Mouse (Mus musculus) cerebellum, adult 9-11 months (tissue): ENCODE results near the gene Acbd5.

Experiments used
- DNase-seq: peaks from one replicate; pipeline ENCODE4 v3.0.0; 2022

Gene Acbd5

DNA sequence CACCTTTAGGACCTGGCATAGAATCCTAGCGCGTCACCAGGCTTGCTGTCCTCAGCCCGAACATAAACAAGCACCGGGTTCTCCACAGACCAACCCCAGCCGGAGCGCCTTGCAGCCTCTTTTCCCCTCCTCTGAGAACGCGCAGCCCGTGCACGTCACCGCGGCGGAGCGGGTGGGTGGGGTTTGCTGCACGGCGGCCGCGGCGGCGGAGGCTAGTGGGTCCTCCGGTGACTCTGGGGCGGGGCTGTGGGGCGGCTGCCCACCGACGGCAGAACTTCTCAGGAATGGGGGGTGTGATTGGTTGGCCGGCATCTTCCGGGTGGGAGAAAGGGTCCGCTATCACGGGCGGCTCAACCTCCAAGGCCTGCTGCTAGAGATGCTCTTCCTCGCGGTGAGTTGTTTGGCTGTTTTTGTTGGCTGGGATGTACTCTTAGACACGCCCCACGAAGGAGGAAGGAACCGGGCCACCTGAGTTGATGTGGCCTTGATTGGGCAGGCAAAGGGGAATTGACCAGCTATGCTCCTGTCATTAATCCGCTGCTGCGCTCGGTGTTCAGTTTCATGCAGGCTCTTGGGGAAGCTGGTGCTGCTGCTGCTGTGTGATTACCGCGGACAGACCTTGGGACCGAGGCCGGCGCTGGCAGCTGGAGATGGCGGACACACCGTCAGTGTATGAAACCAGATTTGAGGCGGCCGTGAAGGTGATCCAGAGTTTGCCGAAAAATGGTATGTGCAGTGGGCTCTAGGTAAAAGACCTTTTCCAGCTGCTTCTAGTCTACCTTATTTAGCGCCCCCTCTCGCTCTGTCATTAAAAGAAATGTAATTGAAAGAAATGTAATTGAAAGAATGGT, 1.2 kb downstream of the Acbd5 start:
- DNase-seq, result peak; percentile 96

DNA sequence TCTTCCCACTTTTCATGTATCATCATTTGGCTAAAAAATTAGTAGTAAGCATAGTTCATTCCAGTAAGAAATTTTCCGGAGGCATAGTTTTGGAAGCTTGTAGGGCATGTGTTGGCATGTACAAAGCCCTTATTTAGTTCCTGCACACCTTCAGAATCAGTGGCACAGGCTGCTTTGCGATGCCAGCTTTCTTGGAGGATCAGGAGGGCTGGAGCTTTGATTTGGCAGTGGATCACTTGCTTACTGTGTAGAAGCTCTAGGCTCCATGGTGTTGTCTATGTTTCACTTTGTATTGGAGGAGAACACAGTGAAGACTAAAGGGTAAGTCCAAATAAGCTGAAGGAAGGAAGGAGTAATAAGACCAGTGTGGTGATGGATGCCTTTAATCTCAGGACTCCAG, 2.5 kb downstream of the Acbd5 start:
- peak; percentile 17 for DNase-seq

DNA sequence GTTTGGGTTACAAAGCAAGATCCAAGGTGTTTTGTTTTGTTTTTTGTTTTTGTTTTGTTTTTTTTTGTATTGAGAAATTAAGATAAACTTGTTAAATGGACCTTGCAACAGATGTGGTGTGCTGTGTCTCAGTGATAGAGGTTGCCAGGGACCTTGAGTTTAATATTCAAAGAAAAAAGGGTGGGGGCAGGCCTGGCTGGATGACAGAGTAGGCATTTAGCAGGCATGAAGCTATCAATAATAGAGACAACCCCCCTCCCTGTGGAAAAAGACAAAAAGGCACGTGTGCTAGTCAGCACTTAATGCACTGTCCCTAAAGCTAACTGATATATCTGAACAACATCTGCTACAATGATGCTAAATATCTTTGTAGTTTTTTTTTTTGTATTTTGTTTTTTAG, 3.4 kb downstream of the Acbd5 start:
- DNase-seq, result no peak

DNA sequence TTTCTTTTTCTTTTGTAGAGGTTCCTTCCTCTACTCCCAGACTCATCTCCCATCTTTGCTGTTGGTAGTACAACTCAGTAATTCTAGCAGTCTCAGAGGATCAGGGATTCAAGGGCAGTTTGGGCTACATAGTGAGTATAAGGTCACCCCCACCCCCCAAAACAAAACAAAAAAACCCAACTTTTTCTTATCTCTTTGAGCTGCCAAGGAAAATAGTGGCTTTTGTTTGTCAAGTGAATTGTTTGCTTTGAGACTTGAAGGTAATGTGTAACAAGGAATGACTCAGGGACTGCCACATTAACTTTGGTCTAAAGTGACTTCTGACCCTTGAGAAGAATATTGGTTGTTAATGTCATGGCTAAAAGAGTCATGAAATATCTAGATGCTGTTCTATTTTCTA, 7.9 kb downstream of the Acbd5 start:
- DNase-seq, result no peak

DNA sequence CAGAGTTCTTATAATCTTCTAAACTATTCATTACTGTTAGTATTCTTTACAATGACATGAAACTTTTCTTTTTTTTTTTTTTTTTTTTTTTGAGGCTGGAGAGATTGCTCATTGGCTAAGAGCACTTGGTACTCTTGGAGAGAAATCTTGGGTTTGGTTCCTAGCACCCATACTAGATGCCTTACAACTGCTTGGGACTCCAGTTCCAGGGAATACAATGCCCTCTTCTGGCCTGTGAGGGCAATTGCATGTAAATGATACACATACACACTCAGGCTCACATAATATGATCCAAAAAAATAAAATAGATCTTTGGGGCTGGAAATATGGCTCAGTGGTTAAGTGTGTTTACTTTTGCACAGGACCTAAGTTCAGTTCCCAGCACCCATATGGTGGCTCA, 8.8 kb downstream of the Acbd5 start:
- no peak for DNase-seq

DNA sequence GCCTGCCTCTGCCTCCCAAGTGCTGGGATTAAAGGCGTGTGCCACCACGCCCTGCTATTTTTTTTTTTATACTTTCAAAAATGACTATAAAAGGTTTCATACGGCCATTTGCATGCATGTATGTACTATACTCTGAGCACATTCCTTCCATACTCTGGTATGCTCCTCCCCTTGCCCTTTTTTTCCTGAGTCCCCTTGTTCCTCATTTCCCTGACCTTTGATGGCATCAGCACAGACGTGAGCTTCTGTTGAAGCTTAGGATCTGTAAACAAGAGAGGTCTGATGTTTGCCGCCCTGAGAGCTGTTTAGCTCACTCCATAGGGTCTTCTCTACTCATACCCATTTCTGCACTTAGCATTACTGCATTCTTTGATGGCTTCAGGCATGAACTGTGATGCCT, 9.7 kb downstream of the Acbd5 start:
- DNase-seq, result no peak

DNA sequence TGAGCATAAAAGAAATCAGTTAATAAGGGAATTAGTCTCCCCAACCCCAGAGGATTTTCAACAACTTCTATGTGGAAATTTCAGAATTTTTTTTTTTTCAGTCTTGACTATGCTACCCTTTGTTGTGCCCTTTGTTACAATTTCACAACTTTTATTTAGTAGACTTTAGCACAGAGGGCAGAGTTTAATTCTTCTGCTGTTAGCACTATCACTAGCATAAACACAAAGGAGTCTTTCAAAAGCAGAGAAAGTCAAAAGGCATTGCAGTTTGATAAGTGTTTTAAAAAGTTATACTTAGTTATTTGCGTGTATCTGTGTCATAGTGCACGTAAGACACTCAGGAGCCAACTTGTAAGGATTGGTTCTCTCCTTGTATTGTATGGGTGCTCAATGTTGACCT, 10.6 kb downstream of the Acbd5 start:
- no peak for DNase-seq

DNA sequence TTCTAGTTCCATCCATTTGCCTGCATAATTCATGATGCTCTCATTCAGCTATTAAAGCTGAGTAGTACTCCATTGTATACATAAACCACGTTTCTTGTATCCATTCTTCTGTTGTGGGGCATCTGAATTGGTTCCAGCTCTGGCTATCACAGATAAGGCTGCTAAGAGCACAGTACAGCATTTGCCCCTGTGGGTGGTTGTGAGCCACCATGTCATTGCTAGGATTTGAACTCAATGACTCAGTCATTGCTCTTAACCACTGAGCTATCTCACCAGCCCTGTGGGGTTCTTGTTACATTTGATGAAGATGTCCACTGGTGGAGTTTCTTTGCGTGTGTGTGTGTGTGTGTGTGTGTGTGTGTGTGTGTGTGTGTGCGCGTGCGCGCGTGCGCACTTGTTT, 16.6 kb downstream of the Acbd5 start:
- DNase-seq, result no peak

DNA sequence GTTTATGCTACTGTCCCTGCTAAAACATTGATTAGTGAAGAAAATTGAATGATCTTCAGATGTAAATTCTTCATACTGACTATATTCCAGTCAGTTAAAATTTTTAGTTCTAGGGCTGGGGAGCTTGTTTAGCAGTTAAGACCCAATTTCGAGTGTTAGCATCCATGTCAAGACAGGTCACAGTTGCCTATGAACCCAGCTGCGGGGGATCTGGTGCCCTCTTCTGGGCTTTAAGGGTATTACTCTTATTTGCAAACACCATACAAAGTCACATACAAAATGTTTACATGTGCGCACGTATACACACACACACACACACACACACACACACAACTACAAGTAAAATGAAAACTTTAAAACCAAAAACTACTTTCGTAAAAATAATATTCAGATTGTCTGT, 24.2 kb downstream of the Acbd5 start:
- DNase-seq, result no peak

DNA sequence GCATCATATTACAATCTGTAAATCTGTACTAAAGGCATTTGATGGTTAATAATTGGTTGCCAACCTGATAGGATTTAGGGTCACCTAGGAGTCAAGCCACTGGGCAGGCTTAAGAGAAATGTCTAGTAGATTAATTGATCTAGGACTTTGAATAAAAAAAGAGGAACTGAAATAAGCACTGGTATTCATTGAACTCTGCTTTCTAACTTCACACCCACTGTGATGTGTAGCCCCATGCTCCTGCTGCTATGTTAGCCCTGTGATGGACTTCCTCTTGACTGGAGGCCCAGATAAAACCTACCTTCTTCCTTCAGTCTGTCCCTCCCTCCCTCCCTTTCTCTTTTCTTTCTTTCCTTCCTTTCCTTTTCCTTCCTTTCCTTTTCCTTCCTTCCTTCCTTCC, 29.1 kb downstream of the Acbd5 start:
- no peak for DNase-seq

DNA sequence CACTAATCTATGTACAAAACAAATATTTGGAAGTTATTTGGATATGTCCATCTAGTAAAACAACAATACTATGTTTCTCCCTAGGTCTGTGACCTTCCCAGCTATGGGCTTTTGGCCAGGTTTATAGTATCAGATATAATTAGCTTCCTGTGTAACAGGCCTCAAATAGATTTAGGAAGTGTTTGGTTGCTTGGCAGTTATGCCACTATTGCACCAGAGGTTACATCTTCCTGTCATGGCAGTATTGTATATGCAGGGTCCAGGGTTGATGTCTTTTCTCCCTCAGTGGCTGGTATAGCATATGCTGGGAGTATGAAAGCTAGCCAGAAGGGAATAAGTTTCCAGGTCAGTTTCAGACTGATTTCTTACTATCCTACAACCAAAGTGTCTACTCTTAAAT, 34.3 kb downstream of the Acbd5 start:
- no peak for DNase-seq

DNA sequence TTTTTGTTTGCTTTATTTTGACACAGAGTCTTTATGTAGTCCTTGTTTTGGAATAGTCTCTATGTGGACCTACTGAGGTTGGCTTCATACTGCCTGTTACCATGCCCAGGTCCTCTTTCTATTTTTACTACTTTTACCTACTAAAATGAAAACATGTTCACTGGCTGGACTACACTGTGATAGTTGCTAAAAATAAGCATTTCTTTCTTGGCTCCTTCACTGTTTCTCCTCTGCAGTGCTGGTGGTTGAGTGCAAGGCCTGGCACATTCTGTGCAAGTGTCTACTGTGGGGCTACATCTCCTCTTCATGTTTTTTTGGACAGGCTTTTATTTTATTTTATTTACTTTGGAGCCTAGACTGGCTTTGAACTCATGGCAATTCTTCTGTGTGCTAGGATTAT, 51.6 kb downstream of the Acbd5 start:
- no peak for DNase-seq

DNA sequence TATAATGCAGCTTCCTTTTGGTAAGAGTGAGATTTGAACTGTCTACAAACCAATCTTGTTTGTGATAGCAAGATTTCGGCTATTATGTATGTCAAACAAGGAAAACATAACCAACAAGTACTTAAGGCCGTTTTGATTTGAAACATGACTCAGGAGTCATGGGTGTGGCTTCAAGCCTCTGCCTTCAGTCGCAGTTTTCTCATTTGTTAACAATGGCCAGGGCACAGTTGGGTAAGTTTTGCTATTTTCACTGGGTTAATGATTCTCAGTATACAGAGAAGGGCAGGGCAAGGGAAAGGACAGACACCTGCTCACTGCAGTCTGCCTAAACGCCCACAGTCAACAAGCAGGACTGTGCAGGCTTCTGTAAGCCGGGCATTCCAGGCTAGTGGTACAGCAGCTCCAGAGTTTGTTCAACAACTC, 87.2 kb downstream of the Acbd5 start:
- no peak for DNase-seq

DNA sequence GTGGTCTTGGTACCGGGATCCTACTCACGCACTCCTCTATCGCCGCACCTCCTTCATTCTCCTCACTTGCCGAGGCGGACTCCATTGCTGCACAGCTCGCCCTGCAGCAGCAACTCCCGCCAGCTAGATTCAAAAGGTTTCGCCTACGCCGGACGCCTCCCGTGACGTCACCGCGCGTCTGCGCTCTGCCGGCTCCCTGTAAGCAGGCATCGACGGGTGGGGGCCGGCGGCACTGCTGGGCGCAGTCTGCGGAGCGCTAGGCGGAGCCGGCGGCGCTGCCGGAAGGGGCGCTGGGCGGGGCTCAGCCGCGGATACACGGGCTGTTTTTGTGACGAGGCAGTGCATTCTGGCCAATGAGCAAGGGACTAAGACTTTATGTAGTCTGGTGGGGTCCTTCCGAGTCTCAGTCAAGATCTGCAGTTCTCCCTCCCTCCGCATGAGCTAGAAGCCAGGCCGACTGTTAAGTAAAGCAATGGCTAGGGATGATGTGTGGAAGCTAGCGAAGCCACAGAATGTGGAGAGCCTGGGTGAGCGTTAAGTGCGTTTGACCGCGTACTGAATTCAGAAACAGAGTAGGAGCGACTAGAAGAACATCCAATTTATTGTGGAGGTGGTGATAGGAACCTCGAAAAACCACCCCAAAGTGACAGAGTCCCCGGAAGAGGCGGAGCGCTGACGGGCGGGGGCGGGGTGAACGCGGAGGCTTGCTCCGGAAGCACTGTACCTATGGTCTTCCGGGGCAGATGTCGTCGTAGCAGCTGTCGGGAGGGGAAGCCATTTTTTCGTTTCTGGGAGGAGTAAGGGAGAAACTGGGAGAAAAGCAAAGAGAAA, 88.0 kb downstream of the Acbd5 start, which contains the start of the genes Mastl and Yme1l1:
Gene Mastl, minus strand, starts transcription at position 248 of the 831 bp plus-strand sequence.
Gene Yme1l1, plus strand, starts transcription at position 593 of the 831 bp plus-strand sequence.
- DNase-seq, result peak; percentile 98

DNA sequence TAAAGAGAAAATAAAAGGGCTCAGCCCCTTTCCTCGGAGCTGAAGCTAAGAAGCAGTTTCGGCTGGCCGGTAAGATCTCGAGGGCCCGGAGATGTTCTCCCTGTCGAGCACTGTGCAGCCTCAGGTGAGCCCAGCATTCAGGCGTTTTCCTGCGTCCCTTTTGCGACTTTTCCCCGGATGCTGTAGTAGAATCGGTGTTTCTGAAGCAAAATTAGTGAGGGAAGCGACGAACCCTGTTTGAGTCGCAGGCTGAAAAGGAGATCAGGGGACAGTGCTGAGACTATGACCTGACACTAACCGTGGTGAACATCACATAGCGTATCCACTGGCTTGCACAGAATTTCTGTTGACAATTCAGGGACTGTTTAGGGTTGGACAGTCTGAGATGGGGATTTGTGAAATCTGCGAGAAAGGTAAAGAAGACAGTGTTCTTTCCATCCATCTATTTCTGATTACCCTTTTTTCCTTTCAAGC, 88.7 kb downstream of the Acbd5 start:
- DNase-seq, result no peak
